Mouse (Mus musculus): ENCODE data around the gene Selplg. TPM values are rescaled to one million over a fixed set of nuclear protein-coding genes. Genes with fewer than 3 reads are reported as not detected.
A peak's percentile ranks its signal among the peaks of the same experiment; 100 is the strongest.

The Selplg gene
- polyA plus RNA-seq, 1 experiment from 2014 or later, result 2.0 TPM

DNA sequence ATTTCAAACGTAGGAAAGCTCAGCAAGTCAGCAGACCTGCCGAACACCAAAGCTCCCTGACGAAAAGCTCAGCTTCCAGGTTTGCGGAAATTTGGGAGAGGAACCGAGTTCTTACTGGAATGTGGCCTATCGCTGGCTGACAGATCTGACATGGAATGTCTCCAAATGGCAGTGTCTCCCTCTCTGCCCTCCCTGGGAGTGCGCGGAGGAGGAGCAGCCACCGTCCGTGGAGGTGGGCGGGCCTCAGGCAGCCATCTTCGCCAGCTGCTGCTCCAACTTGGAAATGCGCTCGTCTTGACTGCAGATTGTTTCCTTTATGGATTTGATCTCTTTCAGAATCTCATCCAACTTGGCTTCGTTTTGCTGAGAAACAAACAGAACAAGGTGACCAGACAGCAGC is 11.7 kb upstream of the Selplg start:
- TF ChIP-seq EP300 (optimal IDR thresholded peaks at IDR 0.05) (no peak), CTCF (IDR thresholded peaks at IDR 0.05; ENCODE audit: low read depth) (no peak)
- Histone ChIP-seq H3K4me3 (ENCODE audit: low read depth, low read length) (no peak overlapping the region; the same call in 1 of the 2 replicates), H3K4me1 (replicated peaks; ENCODE audit: control insufficient read depth, insufficient read depth) (no peaks in the 10 kb centered on the region), H3K27ac (replicated peaks) (peak overlapping the region; percentile 65; the same call in 1 of the 2 replicates), H3K4me2 (replicated peaks; ENCODE audit: low read depth) (peak overlapping the region; percentile 29; the same call in 1 of the 2 replicates), H3K9me3 (ENCODE audit: control insufficient read depth, low read length) (no peaks in the 10 kb centered on the region), H3K36me3 (ENCODE audit: control insufficient read depth, insufficient read depth, low read length) (peaks cover 36% of the 10 kb centered on the region), H3K27me3 (ENCODE audit: control insufficient read depth, insufficient read depth, low read length) (no peaks in the 10 kb centered on the region), H3K9ac (ENCODE audit: low read length) (no peak overlapping the region)
- no peak; the same call in 1 of the 2 replicates for ATAC-seq (ENCODE audit: low FRiP score, low TSS enrichment)
- no peak for DNase-seq (ENCODE audit: low spot score)
- 55% methylated on average over 15 of the region's 15 CpGs for WGBS

DNA sequence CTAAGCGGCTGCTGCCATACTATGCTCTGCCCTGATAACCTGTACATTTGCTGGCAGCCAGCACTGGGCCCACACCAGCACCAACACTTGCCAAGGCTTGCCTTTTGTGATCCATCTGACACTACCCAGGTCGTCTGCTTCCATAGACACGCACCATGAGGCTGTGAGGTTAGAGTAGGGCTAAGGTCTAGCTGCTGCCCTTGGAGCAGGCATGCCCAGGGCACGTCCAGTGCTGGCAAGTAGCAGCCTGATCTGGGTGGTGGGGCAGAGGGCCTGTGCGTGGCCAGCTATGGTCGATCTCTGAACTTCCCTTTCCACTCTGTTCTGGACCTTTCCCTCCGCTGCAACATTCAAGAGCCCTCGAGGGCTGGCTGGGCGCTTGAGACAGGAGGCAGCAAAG is 10.5 kb upstream of the Selplg start:
- H3K36me3 ChIP-seq (ENCODE audit: control insufficient read depth, insufficient read depth, low read length), result peaks cover 33% of the 10 kb centered on the region
- no peaks in the 10 kb centered on the region for H3K4me1 ChIP-seq (replicated peaks; ENCODE audit: control insufficient read depth, insufficient read depth)
- H3K9me3 ChIP-seq (ENCODE audit: control insufficient read depth, low read length), result no peaks in the 10 kb centered on the region
- ATAC-seq (ENCODE audit: low FRiP score, low TSS enrichment) (no peak), DNase-seq (ENCODE audit: low spot score) (no peak)
- 91% methylated on average over 9 of the region's 9 CpGs for WGBS
- H3K4me3 ChIP-seq (ENCODE audit: low read depth, low read length), result no peak overlapping the region
- no peak for TF ChIP-seq CTCF (IDR thresholded peaks at IDR 0.05; ENCODE audit: low read depth)
- TF ChIP-seq EP300 (optimal IDR thresholded peaks at IDR 0.05), result no peak
- no peak overlapping the region; the same call in 1 of the 2 replicates for H3K9ac ChIP-seq (ENCODE audit: low read length)
- H3K27me3 ChIP-seq (ENCODE audit: control insufficient read depth, insufficient read depth, low read length), result no peaks in the 10 kb centered on the region
- H3K27ac ChIP-seq (replicated peaks), result no peak overlapping the region
- H3K4me2 ChIP-seq (replicated peaks; ENCODE audit: low read depth), result no peak overlapping the region

DNA sequence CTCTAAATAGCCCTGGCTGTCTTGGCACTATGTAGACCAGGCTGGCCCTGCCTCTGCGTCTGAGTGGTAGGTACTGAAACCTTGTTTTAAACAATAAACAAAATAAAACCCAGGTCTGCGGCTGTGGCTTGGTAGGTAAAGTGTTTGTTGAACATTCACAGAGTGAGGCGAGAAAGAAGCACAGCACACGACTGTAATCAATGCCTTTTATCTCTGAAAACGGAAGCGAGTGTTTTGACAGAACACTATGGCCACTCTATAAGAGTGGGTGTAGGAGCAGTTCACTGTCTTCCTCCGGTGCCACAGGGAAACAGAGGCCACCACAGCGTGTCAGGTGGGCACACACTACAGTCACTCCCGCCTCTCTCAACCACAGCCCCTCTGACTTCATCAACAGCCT is 9.8 kb upstream of the Selplg start:
- no peak overlapping the region for H3K4me2 ChIP-seq (replicated peaks; ENCODE audit: low read depth)
- H3K27ac ChIP-seq (replicated peaks), result no peak overlapping the region
- H3K36me3 ChIP-seq (ENCODE audit: control insufficient read depth, insufficient read depth, low read length), result peaks cover 29% of the 10 kb centered on the region
- WGBS, result 81% methylated on average over 9 of the region's 9 CpGs
- H3K27me3 ChIP-seq (ENCODE audit: control insufficient read depth, insufficient read depth, low read length), result no peaks in the 10 kb centered on the region
- no peak overlapping the region for H3K4me3 ChIP-seq (ENCODE audit: low read depth, low read length)
- H3K4me1 ChIP-seq (replicated peaks; ENCODE audit: control insufficient read depth, insufficient read depth), result no peaks in the 10 kb centered on the region
- no peak overlapping the region for H3K9ac ChIP-seq (ENCODE audit: low read length)
- DNase-seq (ENCODE audit: low spot score), result no peak
- no peak for ATAC-seq (ENCODE audit: low FRiP score, low TSS enrichment)
- TF ChIP-seq EP300 (optimal IDR thresholded peaks at IDR 0.05), result no peak
- TF ChIP-seq CTCF (IDR thresholded peaks at IDR 0.05; ENCODE audit: low read depth), result no peak
- no peaks in the 10 kb centered on the region for H3K9me3 ChIP-seq (ENCODE audit: control insufficient read depth, low read length)

DNA sequence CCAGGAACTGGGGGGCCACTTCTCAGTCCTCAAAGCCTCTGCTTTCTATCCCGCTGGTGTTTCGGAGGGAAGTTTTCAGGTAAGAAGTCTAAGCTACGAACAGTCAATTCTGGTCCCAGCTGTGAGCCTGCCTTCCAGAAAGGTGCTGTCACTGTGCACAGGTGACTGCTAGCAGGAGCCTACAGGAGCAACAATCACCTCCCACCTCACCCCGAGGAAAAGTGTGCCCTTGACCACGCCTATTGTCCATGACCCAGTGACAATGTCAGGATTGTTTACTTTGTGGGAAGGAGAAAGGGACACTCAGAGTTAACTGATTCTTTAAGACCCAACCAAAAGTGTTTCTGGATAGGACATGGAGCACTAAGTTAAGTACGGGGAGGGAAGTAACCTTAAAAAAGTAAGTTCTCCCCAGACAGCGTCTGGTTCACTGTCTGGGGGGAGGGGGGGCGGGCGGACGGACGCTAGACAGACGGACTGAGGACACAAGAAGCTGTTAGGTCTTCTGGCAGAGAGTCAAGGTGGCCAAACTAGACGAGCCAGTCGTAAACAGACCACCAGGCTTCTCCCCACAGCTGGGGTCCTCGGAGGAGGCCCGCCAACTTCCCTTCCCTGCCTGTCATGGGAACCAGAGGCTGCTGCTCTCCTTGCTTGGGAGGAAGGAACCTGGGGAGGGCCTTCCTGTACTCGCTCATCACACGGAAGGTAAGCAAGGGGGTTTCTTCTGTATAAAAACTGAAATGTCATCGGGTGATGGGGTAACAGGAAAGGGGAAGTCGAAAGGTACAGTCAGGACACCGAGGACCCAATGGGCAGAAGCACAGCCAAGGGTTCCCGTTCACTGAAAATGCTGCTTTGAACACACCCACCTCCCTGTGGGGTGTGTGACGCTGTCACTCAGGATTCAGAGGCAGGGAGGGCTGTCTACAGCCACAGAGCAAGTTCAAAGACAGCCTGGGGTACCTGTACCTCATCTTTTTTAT is 9.1 kb upstream of the Selplg start:
- Histone ChIP-seq H3K27me3 (ENCODE audit: control insufficient read depth, insufficient read depth, low read length) (no peaks in the 10 kb centered on the region), H3K4me1 (replicated peaks; ENCODE audit: control insufficient read depth, insufficient read depth) (no peaks in the 10 kb centered on the region), H3K36me3 (ENCODE audit: control insufficient read depth, insufficient read depth, low read length) (peaks cover 26% of the 10 kb centered on the region; the same call in 1 of the 2 replicates), H3K27ac (replicated peaks) (no peak overlapping the region), H3K9ac (ENCODE audit: low read length) (no peak overlapping the region), H3K4me3 (ENCODE audit: low read depth, low read length) (no peak overlapping the region), H3K9me3 (ENCODE audit: control insufficient read depth, low read length) (no peaks in the 10 kb centered on the region), H3K4me2 (replicated peaks; ENCODE audit: low read depth) (no peak overlapping the region)
- 59% methylated on average over 23 of the region's 23 CpGs for WGBS
- no peak for TF ChIP-seq CTCF (IDR thresholded peaks at IDR 0.05; ENCODE audit: low read depth)
- TF ChIP-seq EP300 (optimal IDR thresholded peaks at IDR 0.05), result no peak
- no peak for DNase-seq (ENCODE audit: low spot score)
- ATAC-seq (ENCODE audit: low FRiP score, low TSS enrichment), result no peak

DNA sequence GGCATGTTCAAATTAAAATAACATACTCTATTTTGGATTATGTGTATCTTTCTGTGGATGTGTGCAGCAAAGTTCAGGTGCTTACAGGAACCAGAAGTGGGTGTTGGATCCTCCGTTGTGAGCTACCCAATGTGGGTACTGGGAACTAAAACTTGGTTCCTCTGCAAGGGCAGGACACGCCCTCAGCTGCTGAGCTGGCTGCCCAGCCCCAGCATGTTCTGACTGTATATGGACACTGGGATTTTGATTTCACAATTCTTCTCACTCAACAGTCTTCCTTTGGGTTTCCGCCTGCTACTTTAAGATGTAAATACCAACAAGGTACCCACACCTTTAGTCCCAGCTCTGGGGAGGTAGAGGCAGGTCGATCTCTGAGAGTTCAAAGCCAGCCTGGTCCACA is 8.0 kb upstream of the Selplg start:
- Histone ChIP-seq H3K9me3 (ENCODE audit: control insufficient read depth, low read length) (no peaks in the 10 kb centered on the region), H3K36me3 (ENCODE audit: control insufficient read depth, insufficient read depth, low read length) (peaks cover 16% of the 10 kb centered on the region; the same call in 1 of the 2 replicates), H3K4me1 (replicated peaks; ENCODE audit: control insufficient read depth, insufficient read depth) (no peaks in the 10 kb centered on the region), H3K4me3 (ENCODE audit: low read depth, low read length) (no peak overlapping the region), H3K27ac (replicated peaks) (no peak overlapping the region), H3K9ac (ENCODE audit: low read length) (no peak overlapping the region), H3K27me3 (ENCODE audit: control insufficient read depth, insufficient read depth, low read length) (no peaks in the 10 kb centered on the region), H3K4me2 (replicated peaks; ENCODE audit: low read depth) (no peak overlapping the region)
- WGBS, result 85% methylated on average over 4 of the region's 4 CpGs
- DNase-seq (ENCODE audit: low spot score) (no peak), ATAC-seq (ENCODE audit: low FRiP score, low TSS enrichment) (no peak)
- no peak for TF ChIP-seq EP300 (optimal IDR thresholded peaks at IDR 0.05)
- no peak for TF ChIP-seq CTCF (IDR thresholded peaks at IDR 0.05; ENCODE audit: low read depth)

DNA sequence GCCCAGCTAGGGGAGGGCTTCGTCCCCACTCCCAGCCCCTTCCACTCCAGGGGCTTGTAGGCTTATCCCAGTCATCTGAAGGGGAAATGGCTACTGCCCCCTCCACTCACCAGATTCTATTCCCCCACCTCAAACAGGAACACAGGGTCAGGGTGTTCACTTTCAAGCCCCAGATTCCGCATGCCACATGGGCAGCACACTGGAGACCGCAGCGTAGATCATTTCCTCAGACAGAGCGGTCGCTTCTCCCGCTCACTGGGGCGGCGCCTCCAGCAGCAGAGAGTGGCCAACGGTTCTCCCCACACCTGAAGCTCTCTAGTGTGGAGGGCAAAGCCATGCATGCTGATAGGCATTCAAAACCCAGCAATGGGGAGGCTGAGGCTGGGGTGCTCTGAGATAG is 4.5 kb upstream of the Selplg start:
- H3K27me3 ChIP-seq (ENCODE audit: control insufficient read depth, insufficient read depth, low read length), result no peaks in the 10 kb centered on the region
- DNase-seq (ENCODE audit: low spot score), result no peak
- H3K9me3 ChIP-seq (ENCODE audit: control insufficient read depth, low read length), result no peaks in the 10 kb centered on the region
- no peaks in the 10 kb centered on the region for H3K36me3 ChIP-seq (ENCODE audit: control insufficient read depth, insufficient read depth, low read length)
- H3K4me3 ChIP-seq (ENCODE audit: low read depth, low read length), result no peak overlapping the region
- TF ChIP-seq EP300 (optimal IDR thresholded peaks at IDR 0.05) (no peak), CTCF (IDR thresholded peaks at IDR 0.05; ENCODE audit: low read depth) (no peak)
- H3K4me2 ChIP-seq (replicated peaks; ENCODE audit: low read depth), result no peak overlapping the region
- no peaks in the 10 kb centered on the region for H3K4me1 ChIP-seq (replicated peaks; ENCODE audit: control insufficient read depth, insufficient read depth)
- H3K27ac ChIP-seq (replicated peaks), result no peak overlapping the region
- no peak overlapping the region for H3K9ac ChIP-seq (ENCODE audit: low read length)
- no peak for ATAC-seq (ENCODE audit: low FRiP score, low TSS enrichment)
- WGBS, result 80% methylated on average over 10 of the region's 10 CpGs
